Mouse (Mus musculus): ENCODE results near the gene Oprd1.

Gene Oprd1

GRCm38 (mm10) chr4:132133381-132133780 lies 10.9 kb downstream of the Oprd1 start:
- no peak for DNase-seq

- DNase-seq: no peak
These were observed 12.0 kb downstream of the Oprd1 start for GRCm38 (mm10) chr4:132132297-132132696.

- no peak for DNase-seq
These were observed 12.5 kb downstream of the Oprd1 start for GRCm38 (mm10) chr4:132131790-132132189.

- DNase-seq: no peak
These were observed 13.2 kb downstream of the Oprd1 start for GRCm38 (mm10) chr4:132131116-132131515.

GRCm38 (mm10) chr4:132130645-132131044 lies 13.6 kb downstream of the Oprd1 start:
- DNase-seq: no peak

- no peak for DNase-seq
These were observed 14.2 kb downstream of the Oprd1 start for GRCm38 (mm10) chr4:132130134-132130533.

GRCm38 (mm10) chr4:132128997-132129636 lies 15.2 kb downstream of the Oprd1 start:
- no peak for DNase-seq

GRCm38 (mm10) chr4:132127091-132127490 lies 17.2 kb downstream of the Oprd1 start:
- peak; percentile 60 to 74 for DNase-seq

- no peak for DNase-seq
These were observed 21.1 kb downstream of the Oprd1 start for GRCm38 (mm10) chr4:132123166-132123565.

GRCm38 (mm10) chr4:132121674-132122073 lies 22.6 kb downstream of the Oprd1 start:
- peak in 1 of 2 experiments; percentile 21 for DNase-seq

- DNase-seq: no peak
These were observed 24.7 kb downstream of the Oprd1 start for GRCm38 (mm10) chr4:132119566-132119965.

GRCm38 (mm10) chr4:132116315-132116714 lies 28.0 kb downstream of the Oprd1 start:
- no peak for DNase-seq

- DNase-seq: no peak
These were observed 30.7 kb downstream of the Oprd1 start for GRCm38 (mm10) chr4:132113411-132114095.

GRCm38 (mm10) chr4:132111227-132111626 lies 33.1 kb downstream of the Oprd1 start:
- no peak for DNase-seq

- no peak for DNase-seq
These were observed 36.1 kb downstream of the Oprd1 start for GRCm38 (mm10) chr4:132108221-132108620.

GRCm38 (mm10) chr4:132101152-132101551 lies 43.1 kb downstream of the Oprd1 start:
- DNase-seq: no peak

- DNase-seq: no peak
These were observed 44.7 kb downstream of the Oprd1 start for GRCm38 (mm10) chr4:132099548-132099947.

- no peak for DNase-seq
These were observed 49.2 kb downstream of the Oprd1 start for GRCm38 (mm10) chr4:132095043-132095442.

- DNase-seq: no peak
These were observed 50.4 kb downstream of the Oprd1 start for GRCm38 (mm10) chr4:132093928-132094327.

GRCm38 (mm10) chr4:132093136-132093535 lies 51.1 kb downstream of the Oprd1 start:
- DNase-seq: no peak

- DNase-seq: peak; percentile 68 to 72
These were observed 55.4 kb downstream of the Oprd1 start for GRCm38 (mm10) chr4:132088921-132089320.

GRCm38 (mm10) chr4:132085114-132085513 lies 59.2 kb downstream of the Oprd1 start:
- DNase-seq: no peak

- no peak for DNase-seq
These were observed 63.7 kb downstream of the Oprd1 start for GRCm38 (mm10) chr4:132080492-132080983.

GRCm38 (mm10) chr4:132079555-132080275 lies 64.6 kb downstream of the Oprd1 start:
- peak; percentile 86 for DNase-seq
